Mouse (Mus musculus) intestine, embryonic 14.5 days (tissue): ENCODE data around the gene Phlpp1. TPM values are rescaled to one million over a fixed set of nuclear protein-coding genes. Genes with fewer than 3 reads are reported as not detected.

Experiments
- ATAC-seq: fragments of 200-750 bp; cut with Nextera tagmentation; replicated peaks from 2 replicates; pipeline ENCODE4 v1.8.0; 2017; ENCODE audit warnings: low read depth, moderate number of reproducible peaks, moderate TSS enrichment, moderate library complexity; ENCODE audit not compliant: low FRiP score, low TSS enrichment
- DNase-seq: peaks from one replicate; pipeline ENCODE4 v3.0.0-alpha.2; 2018; ENCODE audit warnings: low spot score
- H3K27ac ChIP-seq: fragments of 300-500 bp; sonication (generic); 2 replicates; pipeline ENCODE4 v1.5.1; 2014; ENCODE audit warnings: low read depth, mild to moderate bottlenecking, control low read depth
- H3K27me3 ChIP-seq: fragments of 300-500 bp; sonication (generic); replicated peaks from 2 replicates; pipeline ENCODE4 v1.6.1; 2014; ENCODE audit warnings: low read length, control low read depth; ENCODE audit not compliant: control insufficient read depth, insufficient read depth
- H3K36me3 ChIP-seq: fragments of 300-500 bp; sonication (generic); 2 replicates; pipeline ENCODE4 v1.6.1; 2014; ENCODE audit warnings: low read length, control low read depth; ENCODE audit not compliant: control insufficient read depth, insufficient read depth
- H3K4me1 ChIP-seq: fragments of 300-500 bp; sonication (generic); replicated peaks from 2 replicates; pipeline ENCODE4 v1.6.1; 2014; ENCODE audit warnings: low read length, control low read depth, mixed read lengths; ENCODE audit not compliant: control insufficient read depth, insufficient read depth
- H3K4me2 ChIP-seq: fragments of 300-500 bp; sonication (generic); 2 replicates; pipeline ENCODE4 v1.6.1; 2014; ENCODE audit warnings: low read length
- H3K4me3 ChIP-seq: fragments of 300-500 bp; sonication (generic); 2 replicates; pipeline ENCODE4 v1.5.1; 2014; ENCODE audit warnings: low read depth, low read length, control low read depth, mixed read lengths
- H3K9ac ChIP-seq: fragments of 300-500 bp; sonication (generic); 2 replicates; pipeline ENCODE4 v1.6.1; 2014; ENCODE audit warnings: mild to moderate bottlenecking, low read length
- H3K9me3 ChIP-seq: fragments of 300-500 bp; sonication (generic); 2 replicates; pipeline ENCODE4 v1.6.1; 2016; ENCODE audit warnings: low read length, control low read depth; ENCODE audit not compliant: control insufficient read depth
- WGBS: fragments of 180-500 bp; shearing (Covaris S2); extraction: QIAGEN DNeasy Blood & Tissue Kit; methylation state at CpG from one replicate; pipeline ENCODE4 v1.1.7; 2014; 5-methylcytosine and 5-hydroxymethylcytosine counted together
- polyA plus RNA-seq: library from polyadenylated mRNA; unstranded; fragments of >200 nt; fragmentation: Nextera tagmentation; extraction: Ambion mirVana; gene quantifications from 2 replicates; pipeline ENCODE4 v1.2.1, GENCODE M21; 2014

The Phlpp1 gene
- polyA plus RNA-seq, 1 experiment from 2014 or later = 6.5 TPM

DNA sequence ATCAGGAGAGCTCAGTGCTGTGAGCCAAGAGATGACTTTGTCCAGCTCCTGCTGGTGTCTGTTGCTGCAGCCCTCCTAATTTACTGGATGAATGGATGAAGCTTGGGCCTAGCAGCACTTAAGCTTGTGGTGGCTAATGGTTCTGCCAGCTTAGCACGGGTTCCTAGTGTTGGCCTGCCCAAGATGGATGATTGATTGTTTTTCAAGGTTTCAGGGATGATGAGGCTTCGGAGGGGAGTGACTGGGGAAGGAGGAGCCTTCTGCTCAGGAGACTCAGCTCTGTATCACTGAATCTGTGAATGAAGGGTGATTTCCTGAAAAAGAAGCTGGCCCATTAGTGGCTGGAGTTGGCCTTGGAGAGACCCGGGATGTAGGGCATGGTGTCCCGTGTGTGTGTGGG is 105.7 kb downstream of the Phlpp1 start:
- DNase-seq (no peak), ATAC-seq (no peak; the same call in 1 of the 2 replicates)
- Histone ChIP-seq H3K36me3 (no peaks in the 10 kb centered on the region), H3K27me3 (no peaks in the 10 kb centered on the region), H3K4me2 (no peak overlapping the region), H3K27ac (no peak overlapping the region), H3K4me3 (no peak overlapping the region), H3K9ac (no peak overlapping the region), H3K4me1 (peaks cover 4% of the 10 kb centered on the region; the same call in 1 of the 2 replicates), H3K9me3 (no peaks in the 10 kb centered on the region)
- WGBS = 57% methylated on average over 4 of the region's 4 CpGs

GRCm38 (mm10) chr1:106278552-106279060 is 107.1 kb downstream of the Phlpp1 start:
- Histone ChIP-seq H3K4me2 (no peak overlapping the region), H3K9me3 (no peaks in the 10 kb centered on the region), H3K9ac (no peak overlapping the region), H3K4me1 (peaks cover 4% of the 10 kb centered on the region; the same call in 1 of the 2 replicates), H3K27me3 (no peaks in the 10 kb centered on the region), H3K27ac (no peak overlapping the region), H3K36me3 (no peaks in the 10 kb centered on the region), H3K4me3 (no peak overlapping the region)
- DNase-seq (no peak), ATAC-seq (no peak)
- WGBS = 70% methylated on average over 5 of the region's 5 CpGs

DNA sequence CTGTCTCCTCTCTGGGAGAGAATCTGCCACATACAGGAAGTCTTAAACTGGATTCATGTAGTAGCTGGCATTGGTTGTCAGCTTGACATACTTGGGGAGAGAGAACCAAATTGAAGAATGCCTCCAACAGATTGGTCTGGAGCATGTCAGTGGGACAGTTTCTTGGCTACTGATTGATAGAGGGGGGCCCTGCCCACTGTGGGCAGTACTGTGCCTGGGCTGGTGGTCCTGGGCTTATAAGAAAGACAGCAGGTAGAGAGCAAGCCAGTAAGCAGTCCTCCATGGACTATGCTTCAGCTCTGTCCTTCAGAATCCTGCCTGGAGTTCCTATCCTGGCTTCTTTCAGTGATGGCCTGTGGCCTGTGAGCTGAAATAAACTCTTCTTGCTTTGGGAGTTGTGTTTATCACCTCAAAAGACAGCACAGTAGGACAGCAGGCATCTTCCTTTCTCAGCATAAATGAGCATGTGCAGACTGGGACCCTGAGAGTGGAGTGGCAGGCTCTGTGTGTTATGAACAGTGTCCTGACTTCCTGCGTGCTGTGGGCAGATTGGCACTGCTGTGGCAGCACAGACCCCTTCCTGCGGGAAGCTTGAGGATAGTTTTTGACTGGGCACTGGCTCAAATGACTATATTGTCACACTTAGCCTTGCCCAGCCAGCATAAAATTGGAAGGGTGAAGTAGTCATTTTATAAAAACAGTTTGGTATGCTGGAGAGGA is 108.0 kb downstream of the Phlpp1 start:
- H3K4me3 ChIP-seq = no peak overlapping the region
- H3K27ac ChIP-seq = no peak overlapping the region
- no peak overlapping the region for H3K9ac ChIP-seq
- no peaks in the 10 kb centered on the region for H3K36me3 ChIP-seq
- H3K4me1 ChIP-seq = peaks cover 4% of the 10 kb centered on the region; the same call in 1 of the 2 replicates
- no peak for DNase-seq
- no peak for ATAC-seq
- no peaks in the 10 kb centered on the region for H3K27me3 ChIP-seq
- WGBS = 80% methylated on average over 2 of the region's 2 CpGs
- H3K4me2 ChIP-seq = no peak overlapping the region
- no peaks in the 10 kb centered on the region for H3K9me3 ChIP-seq

DNA sequence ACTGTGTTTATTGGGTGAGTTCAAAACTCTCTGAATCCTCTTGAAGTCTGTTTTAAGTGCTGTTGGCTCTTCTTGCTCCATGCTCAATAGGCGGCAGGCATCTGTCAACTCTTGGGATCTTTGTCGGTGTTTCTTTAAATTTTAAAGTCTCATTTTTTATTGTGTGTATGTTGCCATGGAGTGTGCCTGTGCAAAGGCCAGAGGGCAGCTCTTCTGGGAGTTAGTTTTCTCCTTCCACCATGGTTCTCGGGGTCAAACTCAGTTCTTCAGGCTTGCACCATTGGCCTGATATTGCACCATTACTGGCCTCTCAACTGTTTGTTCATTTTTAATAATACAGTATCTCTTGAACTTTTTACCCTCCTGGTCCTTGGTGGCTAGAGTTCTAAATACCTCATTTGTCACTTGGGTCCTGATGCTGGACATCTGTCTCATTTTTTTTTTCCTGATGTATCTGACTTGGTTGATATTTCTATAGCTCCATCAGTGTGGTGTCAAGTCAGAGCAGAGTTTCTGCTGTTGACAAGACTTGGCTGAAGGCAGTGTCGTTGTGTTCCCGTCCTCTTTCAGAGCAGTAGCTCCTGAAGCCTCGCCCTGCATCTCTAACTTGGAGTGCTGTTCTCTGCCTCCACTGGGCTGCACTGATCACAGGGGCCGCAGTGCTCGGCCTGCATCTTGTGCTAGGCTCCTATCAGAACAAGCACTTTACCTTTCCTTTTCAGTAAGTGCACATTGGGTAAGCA is 108.8 kb downstream of the Phlpp1 start:
- no peak for ATAC-seq
- H3K9ac ChIP-seq = no peak overlapping the region
- WGBS = 74% methylated on average over 8 of the region's 8 CpGs

GRCm38 (mm10) chr1:106286815-106287214 is 115.3 kb downstream of the Phlpp1 start:
- Histone ChIP-seq H3K36me3 (no peaks in the 10 kb centered on the region), H3K9ac (no peak overlapping the region), H3K27me3 (no peaks in the 10 kb centered on the region), H3K27ac (no peak overlapping the region), H3K4me3 (no peak overlapping the region), H3K9me3 (no peaks in the 10 kb centered on the region), H3K4me2 (no peak overlapping the region), H3K4me1 (no peaks in the 10 kb centered on the region)
- ATAC-seq (no peak), DNase-seq (no peak)
- WGBS = 75% methylated on average over 7 of the region's 7 CpGs

More for the DNA sequence above, 108.8 kb downstream of the Phlpp1 start:
- Histone ChIP-seq H3K4me2 (no peak overlapping the region), H3K36me3 (no peaks in the 10 kb centered on the region), H3K9me3 (no peaks in the 10 kb centered on the region), H3K27me3 (no peaks in the 10 kb centered on the region), H3K27ac (no peak overlapping the region), H3K4me3 (no peak overlapping the region), H3K4me1 (peaks cover 4% of the 10 kb centered on the region; the same call in 1 of the 2 replicates)
- DNase-seq = no peak

DNA sequence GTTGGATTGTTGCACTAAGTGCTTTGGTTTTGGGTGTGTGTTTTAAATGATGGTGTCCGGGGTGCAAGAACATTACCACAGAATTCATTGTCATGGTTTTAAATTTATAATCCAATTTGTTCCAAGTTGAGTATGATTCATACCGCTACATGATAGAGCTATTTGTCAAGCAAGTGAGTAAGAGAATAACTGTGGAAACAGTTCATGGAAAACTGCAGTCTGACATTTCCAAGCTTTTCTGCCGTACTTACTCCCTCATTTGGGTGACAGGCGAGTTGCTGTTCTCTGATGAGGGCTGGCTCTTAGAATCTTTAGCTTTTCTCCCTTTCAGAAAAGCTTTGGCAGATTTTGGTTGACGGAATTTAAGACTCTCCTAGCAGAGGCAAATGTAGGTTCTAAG is 117.5 kb downstream of the Phlpp1 start:
- no peaks in the 10 kb centered on the region for H3K36me3 ChIP-seq
- WGBS = 85% methylated on average over 5 of the region's 5 CpGs
- no peaks in the 10 kb centered on the region for H3K4me1 ChIP-seq
- H3K4me3 ChIP-seq = no peak overlapping the region
- no peak overlapping the region for H3K4me2 ChIP-seq
- no peaks in the 10 kb centered on the region for H3K9me3 ChIP-seq
- no peak overlapping the region for H3K27ac ChIP-seq
- no peak for DNase-seq
- H3K9ac ChIP-seq = no peak overlapping the region
- no peaks in the 10 kb centered on the region for H3K27me3 ChIP-seq
- no peak for ATAC-seq

DNA sequence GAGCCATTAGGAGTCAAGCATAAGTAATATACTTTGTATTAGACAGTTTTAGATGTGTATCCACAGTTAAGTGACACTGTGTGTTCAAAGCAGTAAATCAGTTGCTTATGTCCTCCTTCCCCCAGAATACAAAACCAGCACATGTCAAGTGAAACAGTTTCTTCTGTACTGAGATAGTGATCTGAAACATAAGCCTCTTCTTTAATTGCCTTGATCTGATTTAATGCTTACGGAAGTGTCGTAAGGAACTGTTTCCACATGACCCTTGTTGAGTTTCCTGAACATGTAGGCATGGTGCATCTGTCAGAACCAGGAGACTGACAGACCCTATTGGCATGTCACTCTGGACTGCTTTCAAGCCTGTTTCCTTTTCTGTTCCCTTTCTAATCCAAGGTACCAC is 118.0 kb downstream of the Phlpp1 start:
- H3K4me2 ChIP-seq = no peak overlapping the region

GRCm38 (mm10) chr1:106309394-106310039 is 138.0 kb downstream of the Phlpp1 start:
- no peaks in the 10 kb centered on the region for H3K36me3 ChIP-seq
- ATAC-seq = no peak
- H3K4me2 ChIP-seq = no peak overlapping the region
- DNase-seq = no peak
- H3K9me3 ChIP-seq = no peaks in the 10 kb centered on the region
- no peaks in the 10 kb centered on the region for H3K27me3 ChIP-seq
- no peak overlapping the region for H3K4me3 ChIP-seq
- no peak overlapping the region for H3K27ac ChIP-seq
- H3K4me1 ChIP-seq = no peaks in the 10 kb centered on the region
- WGBS = 91% methylated on average over 3 of the region's 3 CpGs
- no peak overlapping the region for H3K9ac ChIP-seq

More for the DNA sequence above, 118.0 kb downstream of the Phlpp1 start:
- Histone ChIP-seq H3K4me1 (no peaks in the 10 kb centered on the region), H3K4me3 (no peak overlapping the region), H3K27ac (no peak overlapping the region), H3K36me3 (no peaks in the 10 kb centered on the region), H3K27me3 (no peaks in the 10 kb centered on the region), H3K9ac (no peak overlapping the region), H3K9me3 (no peaks in the 10 kb centered on the region)
- ATAC-seq (no peak), DNase-seq (no peak)
- WGBS = 87% methylated on average over 2 of the region's 2 CpGs
